Mouse (Mus musculus) G1E-ER4 (cell line): ENCODE measurements around the gene Smtnl2. TPM values are rescaled to one million over a fixed set of nuclear protein-coding genes. Genes with fewer than 3 reads are reported as not detected.

Source experiments
- GATA1 ChIP-seq: IDR thresholded peaks from one replicate; pipeline ENCODE4 v1.8.0; 2012; ENCODE audit warnings: low read length, inconsistent platforms
- polyA plus RNA-seq: library from polyadenylated mRNA; stranded (reverse); fragments of >175 nt; gene quantifications from 2 replicates; pipeline ENCODE4 v1.2.3, GENCODE M21; 2012

Smtnl2 gene
- polyA plus RNA-seq, 1 experiment: not detected

- no peak for TF ChIP-seq GATA1
Measured at GRCm38 (mm10) chr11:72410521-72411092, 906 bp downstream of the Smtnl2 start.

GRCm38 (mm10) chr11:72409649-72410385 is 1.7 kb downstream of the Smtnl2 start:
- no peak for TF ChIP-seq GATA1

GRCm38 (mm10) chr11:72408451-72409170 is 2.9 kb downstream of the Smtnl2 start:
- no peak for TF ChIP-seq GATA1

- TF ChIP-seq GATA1: no peak
Measured at GRCm38 (mm10) chr11:72407574-72407973, 3.9 kb downstream of the Smtnl2 start.

- TF ChIP-seq GATA1: no peak
Measured at GRCm38 (mm10) chr11:72407081-72407480, 4.4 kb downstream of the Smtnl2 start.

- no peak for TF ChIP-seq GATA1
Measured at GRCm38 (mm10) chr11:72406079-72406675, 5.3 kb downstream of the Smtnl2 start.

GRCm38 (mm10) chr11:72405532-72405931 is 6.0 kb downstream of the Smtnl2 start:
- TF ChIP-seq GATA1: no peak

GRCm38 (mm10) chr11:72402969-72403368 is 8.5 kb downstream of the Smtnl2 start:
- no peak for TF ChIP-seq GATA1

- TF ChIP-seq GATA1: no peak
Measured at GRCm38 (mm10) chr11:72402017-72402416, 9.5 kb downstream of the Smtnl2 start.

- no peak for TF ChIP-seq GATA1
Measured at GRCm38 (mm10) chr11:72401068-72401467, 10.4 kb downstream of the Smtnl2 start.

GRCm38 (mm10) chr11:72397811-72398525 is 13.5 kb downstream of the Smtnl2 start:
- TF ChIP-seq GATA1: no peak

- TF ChIP-seq GATA1: no peak
Measured at GRCm38 (mm10) chr11:72397072-72397471, 14.4 kb downstream of the Smtnl2 start.

GRCm38 (mm10) chr11:72396621-72397020 is 14.9 kb downstream of the Smtnl2 start:
- no peak for TF ChIP-seq GATA1

GRCm38 (mm10) chr11:72395652-72396051 is 15.9 kb downstream of the Smtnl2 start:
- TF ChIP-seq GATA1: no peak

GRCm38 (mm10) chr11:72394694-72395093 is 16.8 kb downstream of the Smtnl2 start:
- no peak for TF ChIP-seq GATA1

- no peak for TF ChIP-seq GATA1
Measured at GRCm38 (mm10) chr11:72393669-72394068, 17.8 kb downstream of the Smtnl2 start.

GRCm38 (mm10) chr11:72393243-72393642 is 18.3 kb downstream of the Smtnl2 start:
- TF ChIP-seq GATA1: no peak
